Mouse (Mus musculus) neural tube, embryonic 14.5 days (tissue): ENCODE measurements around the gene Mlkl. TPM values are rescaled to one million over a fixed set of nuclear protein-coding genes. Genes with fewer than 3 reads are reported as not detected.

ENCODE experiments used
- ATAC-seq: fragments of 200-750 bp; cut with Nextera tagmentation; 2 replicates; pipeline ENCODE4 v1.8.0; 2017; ENCODE audit warnings: low read depth, mild to moderate bottlenecking, moderate TSS enrichment, moderate library complexity
- H3K27ac ChIP-seq: fragments of 300-500 bp; sonication (generic); 2 replicates; pipeline ENCODE4 v1.5.1; 2014; ENCODE audit warnings: low read depth, mild to moderate bottlenecking, control low read depth, low read length, moderate library complexity, mixed read lengths
- H3K27me3 ChIP-seq: fragments of 300-500 bp; sonication (generic); 2 replicates; pipeline ENCODE4 v1.6.1; 2014; ENCODE audit warnings: low read length; ENCODE audit not compliant: control insufficient read depth, insufficient read depth
- H3K36me3 ChIP-seq: fragments of 300-500 bp; sonication (generic); 2 replicates; pipeline ENCODE4 v1.6.1; 2014; ENCODE audit warnings: low read length, mixed read lengths; ENCODE audit not compliant: control insufficient read depth, insufficient read depth
- H3K4me1 ChIP-seq: fragments of 300-500 bp; sonication (generic); 2 replicates; pipeline ENCODE4 v1.6.1; 2014; ENCODE audit warnings: low read length; ENCODE audit not compliant: control insufficient read depth, insufficient read depth
- H3K4me2 ChIP-seq: fragments of 300-500 bp; sonication (generic); 2 replicates; pipeline ENCODE4 v1.6.1; 2014; ENCODE audit warnings: mild to moderate bottlenecking, low read depth, low read length, control low read depth
- H3K4me3 ChIP-seq: fragments of 300-500 bp; sonication (generic); 2 replicates; pipeline ENCODE4 v1.5.1; 2014; ENCODE audit warnings: low read depth, low read length, control low read depth, mixed read lengths
- H3K9ac ChIP-seq: fragments of 300-500 bp; sonication (generic); replicated peaks from 2 replicates; pipeline ENCODE4 v1.6.1; 2014; ENCODE audit warnings: low read depth, mild to moderate bottlenecking, control low read depth, low read length, mixed read lengths
- H3K9me3 ChIP-seq: fragments of 300-500 bp; sonication (generic); 2 replicates; pipeline ENCODE4 v1.6.1; 2016; ENCODE audit warnings: low read length; ENCODE audit not compliant: control insufficient read depth
- WGBS: fragments of 180-500 bp; shearing (Covaris S2); extraction: QIAGEN DNeasy Blood & Tissue Kit; methylation state at CpG from one replicate; pipeline ENCODE4 v1.1.7; 2014; 5-methylcytosine and 5-hydroxymethylcytosine counted together
- polyA plus RNA-seq: library from polyadenylated mRNA; unstranded; fragments of >200 nt; fragmentation: Nextera tagmentation; extraction: Ambion mirVana; gene quantifications from 2 replicates; pipeline ENCODE4 v1.2.1, GENCODE M21; 2014

The Mlkl gene
- polyA plus RNA-seq, 1 experiment from 2014 or later = not detected

GRCm38 (mm10) chr8:111359936-111360335, 22.0 kb upstream of the Mlkl start:
- Histone ChIP-seq H3K27me3 (no peaks in the 10 kb centered on the region), H3K9ac (no peak overlapping the region), H3K4me2 (no peak overlapping the region), H3K4me1 (no peaks in the 10 kb centered on the region), H3K36me3 (no peaks in the 10 kb centered on the region), H3K9me3 (no peaks in the 10 kb centered on the region), H3K27ac (no peak overlapping the region), H3K4me3 (no peak overlapping the region)
- no peak for ATAC-seq
- 72% methylated on average over 5 of the region's 5 CpGs for WGBS

DNA sequence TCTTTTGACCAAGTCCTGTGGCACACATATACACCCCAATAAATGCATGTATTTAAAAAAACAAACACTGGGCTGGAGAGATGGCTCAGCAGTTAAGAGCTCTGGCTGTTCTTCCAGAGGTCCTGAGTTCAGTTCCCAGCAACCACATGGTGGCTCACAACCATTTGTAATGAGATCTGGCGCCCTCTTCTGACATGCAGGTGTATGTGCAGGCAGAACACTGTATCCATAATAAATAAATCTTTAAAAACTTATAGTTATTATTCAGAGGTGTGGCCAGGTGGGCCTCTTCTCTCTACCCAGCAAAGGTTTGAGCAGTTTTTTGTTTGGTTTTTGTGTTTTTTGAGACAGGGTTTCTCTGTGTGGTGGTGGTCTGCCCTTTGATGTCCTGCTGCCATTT, 20.9 kb upstream of the Mlkl start:
- Histone ChIP-seq H3K4me3 (no peak overlapping the region), H3K36me3 (no peaks in the 10 kb centered on the region), H3K4me2 (no peak overlapping the region), H3K27me3 (no peaks in the 10 kb centered on the region), H3K9ac (no peak overlapping the region), H3K27ac (no peak overlapping the region), H3K9me3 (no peaks in the 10 kb centered on the region), H3K4me1 (no peaks in the 10 kb centered on the region)
- WGBS = 74% methylated on average over 1 of the region's 1 CpGs
- no peak for ATAC-seq

DNA sequence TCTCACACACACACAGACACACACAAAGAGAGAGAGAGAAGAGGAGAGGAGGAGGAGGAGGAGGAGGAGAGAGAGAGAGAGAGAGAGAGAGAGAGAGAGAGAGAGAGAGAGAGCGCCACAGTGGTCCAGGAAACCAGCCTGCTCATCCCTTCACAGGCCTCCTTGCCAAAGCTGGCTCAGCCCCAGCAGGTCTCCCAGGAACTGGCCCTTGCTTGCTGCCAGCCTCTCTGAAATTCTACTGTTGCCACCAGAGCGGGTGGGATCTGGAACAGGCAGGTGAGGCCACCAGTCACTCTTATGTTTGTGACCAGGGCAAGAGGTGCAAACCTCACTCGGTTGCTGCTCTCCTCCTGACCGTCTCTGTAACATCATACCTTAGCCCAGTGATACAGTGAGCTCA, 19.5 kb upstream of the Mlkl start:
- Histone ChIP-seq H3K4me2 (no peak overlapping the region), H3K9ac (no peak overlapping the region), H3K27me3 (no peaks in the 10 kb centered on the region), H3K27ac (no peak overlapping the region), H3K36me3 (no peaks in the 10 kb centered on the region), H3K4me1 (no peaks in the 10 kb centered on the region), H3K9me3 (no peaks in the 10 kb centered on the region), H3K4me3 (no peak overlapping the region)
- WGBS = 85% methylated on average over 4 of the region's 4 CpGs
- ATAC-seq = no peak

DNA sequence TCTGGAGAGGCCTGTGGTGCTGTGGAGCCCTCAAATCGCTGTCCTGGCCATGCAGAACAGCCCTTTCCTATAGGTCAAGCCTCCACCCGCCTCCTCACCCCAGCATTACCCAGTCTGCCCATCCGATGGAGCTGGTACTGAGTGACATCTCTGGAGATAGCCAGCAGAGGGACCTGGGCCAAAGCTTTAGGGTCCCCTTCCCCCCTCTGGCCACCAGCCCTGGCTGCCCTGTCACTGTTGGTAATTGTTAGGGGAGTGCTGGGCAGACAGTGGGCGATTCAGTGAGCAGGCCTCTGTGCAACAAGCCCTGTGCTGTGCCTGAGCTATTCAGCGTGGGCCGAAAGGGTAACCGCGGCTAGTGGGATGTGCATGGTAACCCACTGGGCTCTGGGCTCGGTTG, 15.5 kb upstream of the Mlkl start:
- Histone ChIP-seq H3K27ac (no peak overlapping the region), H3K4me2 (no peak overlapping the region), H3K27me3 (no peaks in the 10 kb centered on the region), H3K9me3 (no peaks in the 10 kb centered on the region), H3K4me3 (no peak overlapping the region), H3K36me3 (no peaks in the 10 kb centered on the region), H3K4me1 (no peaks in the 10 kb centered on the region), H3K9ac (no peak overlapping the region)
- WGBS = 75% methylated on average over 9 of the region's 9 CpGs
- no peak for ATAC-seq

DNA sequence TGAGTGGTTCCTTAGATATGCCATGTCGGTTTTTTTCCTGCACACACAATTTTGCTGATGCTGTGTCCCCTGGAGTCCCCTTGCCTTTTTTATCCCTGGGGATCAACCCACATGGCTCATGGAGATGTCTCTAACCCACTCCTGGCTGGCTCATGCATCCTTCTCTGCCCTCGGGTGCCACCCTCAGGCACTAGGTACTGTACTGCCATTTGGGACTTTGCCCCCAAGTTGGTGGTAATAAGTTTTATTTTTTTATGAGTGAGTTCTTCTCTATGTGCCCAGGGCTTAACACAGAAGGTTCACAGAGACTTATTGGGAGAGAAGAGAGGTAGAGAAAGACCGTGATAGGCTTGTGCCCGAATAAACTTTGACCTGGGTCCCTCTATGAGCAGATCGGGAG, 14.3 kb upstream of the Mlkl start:
- no peak for ATAC-seq
- Histone ChIP-seq H3K36me3 (no peaks in the 10 kb centered on the region), H3K4me3 (no peak overlapping the region), H3K9ac (no peak overlapping the region), H3K4me1 (no peaks in the 10 kb centered on the region), H3K9me3 (no peaks in the 10 kb centered on the region), H3K27me3 (no peaks in the 10 kb centered on the region), H3K27ac (no peak overlapping the region), H3K4me2 (no peak overlapping the region)
- WGBS = 92% methylated on average over 5 of the region's 5 CpGs

- Histone ChIP-seq H3K4me2 (no peak overlapping the region), H3K36me3 (no peaks in the 10 kb centered on the region), H3K9me3 (no peaks in the 10 kb centered on the region), H3K9ac (no peak overlapping the region), H3K4me1 (no peaks in the 10 kb centered on the region), H3K27me3 (no peaks in the 10 kb centered on the region), H3K27ac (no peak overlapping the region), H3K4me3 (no peak overlapping the region)
- no peak for ATAC-seq
- WGBS = 86% methylated on average over 6 of the region's 6 CpGs
Observed at GRCm38 (mm10) chr8:111350577-111350976, 12.6 kb upstream of the Mlkl start.

- Histone ChIP-seq H3K4me1 (no peaks in the 10 kb centered on the region), H3K27ac (no peak overlapping the region), H3K36me3 (no peaks in the 10 kb centered on the region), H3K4me3 (no peak overlapping the region), H3K9me3 (no peaks in the 10 kb centered on the region), H3K9ac (no peak overlapping the region), H3K27me3 (no peaks in the 10 kb centered on the region), H3K4me2 (no peak overlapping the region)
- 13% methylated on average over 5 of the region's 5 CpGs for WGBS
- no peak for ATAC-seq
Observed at GRCm38 (mm10) chr8:111343225-111343624, 5.2 kb upstream of the Mlkl start.

DNA sequence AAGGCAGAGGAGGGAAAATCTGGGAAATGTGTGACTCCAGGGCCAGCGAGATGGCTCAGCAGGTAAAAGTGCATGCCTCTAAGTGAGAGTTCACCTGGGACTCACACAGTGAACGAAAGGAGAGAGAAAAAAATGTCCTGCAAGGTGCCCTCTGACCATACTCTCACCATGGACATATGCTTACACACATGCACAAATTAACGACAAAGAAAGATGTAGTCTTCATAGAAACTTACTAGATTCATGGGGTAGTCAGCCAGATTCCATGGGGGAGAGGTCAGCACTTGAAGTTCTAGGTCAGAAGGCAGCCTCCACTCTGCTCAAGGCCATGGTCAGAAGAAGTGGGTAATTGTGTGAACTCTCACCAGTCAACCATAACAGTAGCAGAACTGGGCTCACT, 2.2 kb upstream of the Mlkl start:
- WGBS = 89% methylated on average over 3 of the region's 3 CpGs
- no peak for ATAC-seq
- Histone ChIP-seq H3K4me1 (0 out of 2 replicates have a peak, but pooled peaks cover 5% of the 10 kb centered on the region), H3K9me3 (no peaks in the 10 kb centered on the region), H3K36me3 (no peaks in the 10 kb centered on the region), H3K9ac (no peak overlapping the region), H3K4me3 (no peak overlapping the region), H3K27ac (no peak overlapping the region), H3K4me2 (no peak overlapping the region), H3K27me3 (no peaks in the 10 kb centered on the region)

DNA sequence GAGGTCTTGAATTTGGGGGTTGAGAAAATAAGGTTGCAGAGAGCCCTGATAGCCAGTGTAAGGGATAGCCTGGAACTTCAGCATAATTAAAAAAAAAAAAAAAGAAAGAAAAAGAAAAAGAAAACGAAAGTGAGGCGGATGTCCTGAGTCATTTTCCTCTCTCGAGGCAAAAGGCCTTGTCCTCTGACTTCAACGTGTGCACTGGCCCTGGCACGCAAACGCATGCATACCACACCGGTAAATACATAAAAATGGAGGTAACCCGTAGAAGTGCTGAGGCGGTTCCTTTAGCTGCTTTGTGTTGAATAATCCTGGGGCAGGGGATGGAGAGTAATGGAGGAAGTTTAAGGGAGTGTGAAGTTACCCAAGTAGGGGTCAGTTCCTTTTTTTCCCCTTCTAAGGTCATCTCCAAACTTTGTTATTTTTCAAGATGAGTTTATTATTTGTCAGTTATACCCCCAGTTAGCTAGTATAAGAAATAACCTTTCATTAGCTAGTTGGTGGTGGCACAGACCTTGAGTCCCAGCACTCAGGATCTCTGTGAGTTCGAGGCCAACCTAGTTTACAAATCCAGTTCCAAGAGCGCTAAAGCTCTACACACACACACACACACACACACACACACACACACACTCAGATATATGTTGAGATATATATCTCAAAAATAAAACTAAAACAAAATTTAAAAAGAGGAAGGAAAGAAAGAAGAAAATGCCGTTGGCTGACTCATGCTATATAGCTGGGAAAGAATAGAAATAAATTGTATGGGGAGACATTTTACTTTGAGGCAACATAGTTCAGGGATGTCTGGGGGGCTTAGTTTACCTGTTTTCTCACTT, 612 bp upstream of the Mlkl start:
- no peaks in the 10 kb centered on the region for H3K27me3 ChIP-seq
- no peaks in the 10 kb centered on the region for H3K9me3 ChIP-seq
- peak overlapping the region; percentile 24; the same call in 1 of the 2 replicates for H3K4me3 ChIP-seq
- peak overlapping the region; percentile 59; the same call in 1 of the 2 replicates for H3K4me2 ChIP-seq
- no peak overlapping the region for H3K27ac ChIP-seq
- no peaks in the 10 kb centered on the region for H3K36me3 ChIP-seq
- 0 out of 2 replicates have a peak, but pooled peaks cover 5% of the 10 kb centered on the region for H3K4me1 ChIP-seq
- no peak for ATAC-seq
- 53% methylated on average over 12 of the region's 12 CpGs for WGBS
- H3K9ac ChIP-seq = no peak overlapping the region
